Mouse (Mus musculus): ENCODE results near the gene Ankmy2. TPM values are rescaled to one million over a fixed set of nuclear protein-coding genes. Genes with fewer than 3 reads are reported as not detected.

Gene Ankmy2
- 28.4 and 32.3 TPM in 2 replicates for total RNA-seq (2021)
- long read RNA-seq, experiment 1, transcript Ankmy2-201 (10 exons, 2,456 nt): major isoform, 41 of 48 reads
- long read RNA-seq, experiment 1, partial matches to known transcripts: 2 of 48 reads
- long read RNA-seq, experiment 1, other reads (novel, unspliced or antisense): 4 of 48 reads
- long read RNA-seq, experiment 2, transcript Ankmy2-201 (10 exons, 2,456 nt): major isoform, 28 of 30 reads
- long read RNA-seq, experiment 2, partial matches to known transcripts: 2 of 30 reads
- long read RNA-seq, experiment 2, other reads (novel, unspliced or antisense): 0 of 30 reads

- peak; percentile 96 for DNase-seq
Measured at GRCm38 (mm10) chr12:36156637-36157303, at the start of gene Ankmy2. Ankmy2 (plus strand) TSS chr12:36157114.

GRCm38 (mm10) chr12:36108442-36108841 lies 48.5 kb upstream of the Ankmy2 start:
- no peak for DNase-seq

- no peak for DNase-seq
Measured at GRCm38 (mm10) chr12:36110457-36110856, 46.5 kb upstream of the Ankmy2 start.

- no peak for DNase-seq
Measured at GRCm38 (mm10) chr12:36111110-36111509, 45.8 kb upstream of the Ankmy2 start.

- no peak for DNase-seq
Measured at GRCm38 (mm10) chr12:36112081-36112480, 44.8 kb upstream of the Ankmy2 start.

- no peak for DNase-seq
Measured at GRCm38 (mm10) chr12:36117161-36117560, 39.8 kb upstream of the Ankmy2 start.

GRCm38 (mm10) chr12:36119244-36119643 lies 37.7 kb upstream of the Ankmy2 start:
- no peak for DNase-seq

- no peak for DNase-seq
Measured at GRCm38 (mm10) chr12:36126049-36126448, 30.9 kb upstream of the Ankmy2 start.

- no peak for DNase-seq
Measured at GRCm38 (mm10) chr12:36129826-36130225, 27.1 kb upstream of the Ankmy2 start.

- no peak for DNase-seq
Measured at GRCm38 (mm10) chr12:36132254-36132653, 24.7 kb upstream of the Ankmy2 start.

- DNase-seq: no peak
Measured at GRCm38 (mm10) chr12:36132668-36133067, 24.2 kb upstream of the Ankmy2 start.

- no peak for DNase-seq
Measured at GRCm38 (mm10) chr12:36133547-36133946, 23.4 kb upstream of the Ankmy2 start.

- no peak for DNase-seq
Measured at GRCm38 (mm10) chr12:36134111-36134510, 22.8 kb upstream of the Ankmy2 start.

- DNase-seq: no peak
Measured at GRCm38 (mm10) chr12:36135409-36135808, 21.5 kb upstream of the Ankmy2 start.

- DNase-seq: no peak
Measured at GRCm38 (mm10) chr12:36136285-36136684, 20.6 kb upstream of the Ankmy2 start.

GRCm38 (mm10) chr12:36137192-36137591 lies 19.7 kb upstream of the Ankmy2 start:
- DNase-seq: no peak

GRCm38 (mm10) chr12:36140401-36140800 lies 16.5 kb upstream of the Ankmy2 start:
- no peak for DNase-seq

- no peak for DNase-seq
Measured at GRCm38 (mm10) chr12:36146230-36147011, 10.5 kb upstream of the Ankmy2 start.

GRCm38 (mm10) chr12:36150265-36150664 lies 6.6 kb upstream of the Ankmy2 start:
- no peak for DNase-seq

GRCm38 (mm10) chr12:36150737-36151136 lies 6.2 kb upstream of the Ankmy2 start:
- DNase-seq: no peak

- DNase-seq: peak; percentile 29
Measured at GRCm38 (mm10) chr12:36155141-36155641, 1.7 kb upstream of the Ankmy2 start.

- no peak for DNase-seq
Measured at GRCm38 (mm10) chr12:36156101-36156636, 745 bp upstream of the Ankmy2 start.

- DNase-seq: no peak
Measured at GRCm38 (mm10) chr12:36157304-36157637, 357 bp downstream of the Ankmy2 start.

Measured in adrenal gland, postnatal 14 days (tissue).